Mouse (Mus musculus) c-Kit-positive CD71-positive TER-119-positive erythroid progenitor cells, embryonic 14.5 days (primary cell): Measurements from ENCODE around the gene Atp5d.
A peak's percentile ranks its signal among the peaks of the same experiment; 100 is the strongest.
"Not testable (repeated sequence)": the region's sequence is repeated elsewhere in the genome, so short reads cannot be mapped to it uniquely, and the experiment has no call there.

ENCODE experiments used
- DNase-seq: peaks from one replicate; pipeline ENCODE4 v3.0.0-alpha.2; 2013; ENCODE audit warnings: low spot score

Gene Atp5d

GRCm38 (mm10) chr10:80154384-80154783, 16.0 kb downstream of the Atp5d start:
- DNase-seq: no peak

GRCm38 (mm10) chr10:80155277-80155676, 16.8 kb downstream of the Atp5d start:
- DNase-seq: no peak

DNA sequence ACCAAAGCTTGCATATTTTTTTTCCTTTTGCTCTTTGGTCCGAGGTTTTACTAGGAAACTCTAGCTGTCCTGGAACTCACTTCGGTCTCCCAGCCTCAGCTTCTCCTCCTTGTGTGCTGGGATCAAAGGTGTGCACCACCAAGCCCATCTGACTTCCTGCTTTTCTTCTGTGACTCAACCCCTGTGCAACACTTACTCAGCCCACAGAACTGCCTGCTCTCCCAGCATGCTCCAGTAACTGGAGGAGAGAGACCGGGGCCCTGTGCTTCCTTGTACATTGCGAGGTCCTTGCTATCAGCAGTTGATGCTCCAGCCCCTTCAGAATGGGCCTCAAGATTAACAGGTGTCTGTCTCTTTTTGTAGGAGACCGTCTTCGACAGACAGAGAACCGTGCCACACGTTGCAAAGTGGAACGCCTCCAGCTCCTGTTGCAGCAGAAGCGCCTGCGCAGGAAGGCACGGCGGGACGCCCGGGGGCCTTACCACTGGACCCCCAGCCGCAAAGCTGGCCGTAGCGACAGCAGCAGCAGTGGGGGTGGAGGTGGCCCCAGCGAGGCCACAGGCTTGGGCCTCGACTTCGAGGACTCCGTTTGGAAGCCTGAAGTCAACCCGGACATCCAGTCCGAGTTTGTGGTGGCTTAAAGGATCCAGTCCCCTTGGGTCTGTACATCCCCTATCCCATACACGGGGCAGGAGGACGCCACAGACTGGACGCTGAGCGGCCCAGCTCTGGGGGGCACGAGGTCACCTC, 17.7 kb downstream of the Atp5d start:
- DNase-seq: no peak

DNA sequence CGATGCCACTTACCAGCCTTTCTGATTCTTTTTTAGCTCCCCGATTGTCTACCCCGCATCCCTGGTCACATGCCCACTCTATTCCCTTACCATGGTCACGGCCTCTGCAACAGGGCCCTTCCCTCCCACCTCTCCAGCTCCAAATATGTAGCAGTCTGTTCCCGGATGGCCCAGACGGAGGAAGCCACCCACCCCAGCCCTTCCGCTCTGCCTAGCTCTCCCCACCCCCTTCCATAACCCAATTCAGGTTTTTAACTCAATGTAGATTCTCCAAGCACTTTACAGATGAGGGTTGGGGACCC, 18.3 kb downstream of the Atp5d start:
- DNase-seq: no peak

GRCm38 (mm10) chr10:80157141-80157929, 18.9 kb downstream of the Atp5d start:
- no peak for DNase-seq

GRCm38 (mm10) chr10:80158307-80158986, 20.0 kb downstream of the Atp5d start:
- no peak for DNase-seq

DNA sequence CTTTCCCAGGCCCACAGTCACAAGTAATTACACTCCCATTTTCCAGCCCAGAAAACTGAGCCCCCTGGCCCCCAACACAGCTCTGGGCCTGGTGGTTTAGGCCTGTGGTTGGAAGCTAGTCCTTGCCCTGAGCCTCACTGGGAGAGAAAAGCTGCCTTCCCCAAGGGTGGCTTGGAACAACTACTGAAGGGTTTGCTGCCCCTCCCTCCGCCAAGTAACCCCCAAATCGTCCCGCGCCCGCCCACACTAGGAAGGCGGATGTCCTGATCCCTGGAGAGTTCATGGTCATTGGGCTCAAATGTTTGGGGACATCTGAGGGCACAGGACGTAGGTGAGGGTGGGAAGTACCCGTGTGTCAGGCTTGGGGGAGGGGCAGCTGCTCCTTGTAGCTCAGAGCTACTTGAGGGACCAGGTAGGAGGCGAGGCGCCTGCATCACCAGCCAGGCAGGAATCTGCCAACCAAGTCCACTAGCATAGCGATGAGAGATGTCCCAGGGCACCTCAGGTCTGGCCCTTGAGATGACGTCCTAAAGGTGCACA, 20.7 kb downstream of the Atp5d start:
- no peak for DNase-seq

DNA sequence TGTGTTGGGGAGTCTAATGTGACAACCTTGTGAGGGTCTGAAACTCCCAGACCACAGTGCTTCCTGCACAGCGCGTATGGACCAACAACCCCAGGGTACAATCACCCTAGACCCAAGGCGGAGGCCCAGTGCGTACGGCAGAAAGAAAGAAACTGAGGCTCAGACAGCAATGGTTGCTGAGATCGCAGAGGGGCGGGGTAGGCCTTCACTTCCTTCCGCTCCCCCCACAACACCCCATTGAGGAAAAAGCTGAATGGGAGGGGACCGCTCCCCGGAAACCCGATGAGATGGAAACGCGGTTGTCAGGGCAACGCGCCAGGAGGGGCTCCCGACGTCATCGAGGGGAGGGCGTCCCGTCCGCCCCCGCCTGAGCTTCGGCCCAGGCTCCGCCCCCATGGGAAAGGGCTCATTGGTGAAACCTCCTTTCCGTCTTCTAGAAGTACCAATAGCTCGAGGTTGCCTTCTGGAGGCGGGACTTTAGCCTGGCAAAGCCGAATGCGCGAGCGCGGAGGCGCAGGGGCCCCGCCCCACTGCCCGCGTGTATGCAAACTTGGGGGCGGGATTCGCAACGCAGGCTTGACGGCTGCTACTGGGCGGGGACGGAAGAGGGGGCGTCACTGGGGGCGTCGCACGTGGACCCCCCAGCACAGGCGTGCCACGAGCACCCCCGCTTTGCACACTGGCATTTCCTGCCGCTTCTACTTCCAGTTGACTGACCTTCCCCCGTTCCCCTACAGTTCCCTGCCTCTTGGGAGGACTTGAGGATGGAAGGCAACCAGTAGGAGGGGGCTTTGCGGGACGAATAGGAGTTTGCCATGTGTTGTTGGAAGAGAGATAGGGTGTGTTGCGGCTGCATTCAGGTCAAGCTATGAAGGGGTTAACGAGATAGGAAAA, 21.4 kb downstream of the Atp5d start:
- DNase-seq: peak; percentile 97

- no peak for DNase-seq
Measured at GRCm38 (mm10) chr10:80160455-80161371, 22.3 kb downstream of the Atp5d start.

DNA sequence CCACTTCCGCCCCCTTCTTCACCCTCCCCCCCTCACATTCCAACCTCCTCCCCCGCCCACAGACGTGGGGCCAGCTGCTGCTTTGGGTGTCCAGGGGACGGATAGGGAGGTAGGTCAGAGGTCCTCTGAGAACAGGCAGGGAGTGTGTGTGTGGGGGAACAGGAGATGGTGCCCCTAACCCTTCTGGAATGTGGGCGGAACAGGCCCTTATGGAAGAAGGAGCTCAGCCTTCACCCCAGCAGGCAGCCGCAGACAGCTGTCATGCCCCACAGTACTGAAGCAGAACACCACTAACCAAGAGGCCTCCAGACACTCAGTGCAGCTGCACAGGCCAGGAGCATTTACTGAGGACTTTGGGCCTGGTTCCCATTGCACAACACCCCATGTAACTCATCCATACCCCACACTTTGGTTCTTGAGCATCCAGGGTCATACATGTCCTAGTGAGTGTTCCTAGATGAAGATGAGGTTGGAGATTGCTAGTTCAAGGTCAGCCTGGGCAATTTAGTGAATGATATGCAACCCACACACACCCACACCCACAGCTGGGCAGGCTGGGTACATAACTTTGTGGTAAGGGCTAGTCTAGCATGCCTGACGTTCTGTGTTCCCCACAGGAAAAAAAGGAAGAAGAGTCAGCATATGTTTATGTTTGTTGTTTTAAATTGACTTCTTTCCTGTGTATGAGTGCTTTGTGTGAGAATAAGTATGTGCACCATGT, 23.2 kb downstream of the Atp5d start:
- DNase-seq: no peak

- DNase-seq: no peak
Measured at GRCm38 (mm10) chr10:80162243-80162608, 23.8 kb downstream of the Atp5d start.

GRCm38 (mm10) chr10:80162716-80163299, 24.4 kb downstream of the Atp5d start:
- DNase-seq: no peak

- DNase-seq: no peak
Measured at GRCm38 (mm10) chr10:80163721-80164120, 25.3 kb downstream of the Atp5d start.

- DNase-seq: no peak
Measured at GRCm38 (mm10) chr10:80164161-80164997, 25.9 kb downstream of the Atp5d start.

- DNase-seq: peak; percentile 95
Measured at GRCm38 (mm10) chr10:80164998-80165344, 26.5 kb downstream of the Atp5d start.

DNA sequence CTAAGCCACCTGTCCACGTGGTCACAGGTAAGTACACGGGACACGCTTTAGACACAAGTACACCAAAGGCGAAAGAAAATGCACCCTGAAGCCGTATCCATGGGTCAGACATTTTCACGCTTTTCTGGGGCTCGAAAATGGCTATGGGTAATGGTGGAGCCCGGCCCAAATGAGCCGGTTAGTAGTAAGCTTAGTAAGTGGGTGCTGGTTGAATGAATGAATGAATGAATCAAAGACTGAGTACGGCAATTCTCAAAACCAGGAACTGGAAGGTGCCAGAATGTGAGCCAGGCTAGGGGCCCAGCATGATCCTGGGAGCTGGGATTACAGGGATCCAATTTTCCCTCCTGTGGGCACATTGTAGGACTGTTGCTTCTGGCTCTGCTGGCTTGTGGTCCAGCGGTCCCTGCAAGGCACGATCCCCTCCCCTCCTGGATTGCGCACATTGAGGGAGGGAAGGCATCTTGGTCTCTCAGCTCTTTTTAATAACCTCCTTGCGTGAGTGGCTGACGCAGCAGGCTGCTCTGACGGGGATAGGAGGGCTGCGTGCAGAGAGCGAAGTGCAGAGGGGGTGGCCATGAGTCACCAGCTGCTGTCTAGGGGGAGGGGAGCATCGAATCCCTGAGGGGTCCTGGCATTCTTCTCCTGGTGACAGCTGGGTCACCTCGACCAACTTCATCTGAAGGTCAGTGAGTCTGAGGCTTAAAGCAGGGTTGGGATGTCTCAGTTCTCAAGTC, 27.1 kb downstream of the Atp5d start, which contains the start of gene Cirbp:
Gene Cirbp (plus strand): TSS at position 594 of the 737 bp plus-strand sequence.
- DNase-seq: no peak

- not testable (repeated sequence) for DNase-seq
Measured at GRCm38 (mm10) chr10:80166136-80166535, 27.7 kb downstream of the Atp5d start.

DNA sequence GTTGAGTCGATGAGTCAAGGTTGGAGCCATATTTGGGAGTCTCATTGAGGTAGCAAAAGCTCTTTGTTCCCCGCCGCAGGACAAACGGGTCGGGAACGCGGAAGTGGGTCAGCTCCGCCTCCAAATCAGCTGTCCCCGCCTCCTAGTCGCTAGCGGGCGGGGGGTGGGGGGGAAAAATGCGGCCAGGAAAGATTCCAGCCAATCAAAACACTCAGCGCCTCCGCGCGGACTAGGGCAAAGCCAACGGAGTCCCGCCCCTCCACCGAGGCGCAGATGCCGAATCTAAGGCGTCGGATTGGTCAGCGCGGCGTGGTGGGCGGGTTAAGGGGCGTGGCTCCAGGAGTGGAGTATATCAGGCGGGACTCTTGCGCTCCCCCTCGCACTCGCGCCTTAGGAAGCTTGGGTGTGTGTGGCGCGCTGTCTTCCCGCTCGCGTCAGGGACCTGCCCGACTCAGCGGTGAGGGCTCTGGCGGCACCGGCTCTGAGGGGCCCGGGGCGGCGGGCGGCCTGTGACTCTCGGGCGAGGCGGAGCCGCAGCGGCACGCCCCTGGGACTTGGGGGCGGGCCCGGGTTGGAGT, 29.1 kb downstream of the Atp5d start:
- peak; percentile 99 for DNase-seq
